Mouse (Mus musculus): Measurements from ENCODE around the gene Tenm3. TPM values are rescaled to one million over a fixed set of nuclear protein-coding genes. Genes with fewer than 3 reads are reported as not detected.

Tenm3 gene
- polyA plus RNA-seq, 2 experiments = 2.2 to 3.1 TPM

DNA sequence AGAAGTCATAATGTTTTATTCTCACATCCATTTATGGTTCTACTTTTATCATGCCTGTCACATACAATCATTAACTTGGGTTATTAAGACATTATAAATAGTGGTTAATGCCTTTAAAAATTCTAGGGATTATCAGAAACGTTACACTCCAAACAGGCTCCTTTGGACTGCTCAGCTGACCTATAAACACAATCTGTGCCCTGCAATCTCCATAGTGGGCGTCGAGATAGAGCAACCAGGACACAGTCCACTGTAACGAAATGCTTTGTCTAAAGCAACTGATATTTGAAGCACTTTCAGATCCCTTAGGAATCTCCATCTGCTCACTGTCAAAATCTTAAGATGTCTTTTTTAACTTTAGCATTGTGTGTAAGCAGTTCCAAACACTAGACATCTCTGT, 207.9 kb downstream of the Tenm3 start:
- TF ChIP-seq EP300 (IDR thresholded peaks at IDR 0.05; ENCODE audit: low read depth) (no peak), CTCF (IDR thresholded peaks at IDR 0.05; ENCODE audit: low read depth) (no peak)
- ATAC-seq (ENCODE audit: insufficient read depth) (no peak), DNase-seq (ENCODE audit: low read depth in 3 of 3, low spot score in 3 of 3) (no peak)
- no peak overlapping the region for H3K4me2 ChIP-seq (ENCODE audit: low read depth)
- H3K36me3 ChIP-seq (replicated peaks; ENCODE audit: control insufficient read depth, insufficient read depth, low read depth) = no peaks in the 10 kb centered on the region
- no peaks in the 10 kb centered on the region for H3K9me3 ChIP-seq (ENCODE audit: control insufficient read depth, low read length)
- H3K4me3 ChIP-seq (ENCODE audit: insufficient read depth in 1 of 2, low read depth in 2 of 2, low read length in 2 of 2) = no peak overlapping the region
- 54% methylated on average over 4 of the region's 4 CpGs for WGBS (ENCODE audit: insufficient replicate concordance)
- no peak overlapping the region for H3K9ac ChIP-seq (replicated peaks)
- H3K27me3 ChIP-seq (ENCODE audit: control insufficient read depth, insufficient read depth, low read length) = no peaks in the 10 kb centered on the region
- no peak overlapping the region for H3K27ac ChIP-seq
- H3K4me1 ChIP-seq (replicated peaks; ENCODE audit: control insufficient read depth in 2 of 2, insufficient read depth in 2 of 2, low read length in 1 of 2) = no peaks in the 10 kb centered on the region

DNA sequence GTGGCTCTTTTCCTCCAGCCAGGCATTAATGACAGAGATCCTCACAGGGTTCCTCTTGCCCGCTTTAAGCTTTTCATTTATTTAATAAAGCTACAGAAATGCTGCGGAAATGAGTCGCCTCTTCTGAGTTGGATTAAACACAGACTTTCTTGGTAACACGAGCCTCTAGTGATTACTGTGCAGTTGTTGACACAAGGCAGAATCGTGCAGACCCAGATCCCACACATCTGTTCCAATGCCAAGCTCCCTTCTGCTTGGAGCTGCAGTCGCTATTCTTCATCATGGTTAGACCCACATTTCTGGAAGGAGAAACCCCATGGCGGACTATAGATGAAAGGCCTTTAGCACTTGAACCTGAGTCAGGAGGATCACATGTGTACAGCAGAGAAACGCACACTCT, 210.3 kb downstream of the Tenm3 start:
- 62% methylated on average over 8 of the region's 8 CpGs for WGBS (ENCODE audit: insufficient replicate concordance)
- DNase-seq (ENCODE audit: low read depth in 3 of 3, low spot score in 3 of 3) (no peak), ATAC-seq (ENCODE audit: insufficient read depth) (no peak)
- Histone ChIP-seq H3K4me1 (replicated peaks; ENCODE audit: control insufficient read depth in 2 of 2, insufficient read depth in 2 of 2, low read length in 1 of 2) (no peaks in the 10 kb centered on the region), H3K27ac (no peak overlapping the region), H3K9ac (replicated peaks) (no peak overlapping the region), H3K27me3 (ENCODE audit: control insufficient read depth, insufficient read depth, low read length) (no peaks in the 10 kb centered on the region), H3K36me3 (replicated peaks; ENCODE audit: control insufficient read depth, insufficient read depth, low read depth) (no peaks in the 10 kb centered on the region), H3K4me3 (ENCODE audit: insufficient read depth in 1 of 2, low read depth in 2 of 2, low read length in 2 of 2) (no peak overlapping the region), H3K4me2 (ENCODE audit: low read depth) (no peak overlapping the region), H3K9me3 (ENCODE audit: control insufficient read depth, low read length) (no peaks in the 10 kb centered on the region)
- TF ChIP-seq CTCF (IDR thresholded peaks at IDR 0.05; ENCODE audit: low read depth) (no peak), EP300 (IDR thresholded peaks at IDR 0.05; ENCODE audit: low read depth) (no peak)

DNA sequence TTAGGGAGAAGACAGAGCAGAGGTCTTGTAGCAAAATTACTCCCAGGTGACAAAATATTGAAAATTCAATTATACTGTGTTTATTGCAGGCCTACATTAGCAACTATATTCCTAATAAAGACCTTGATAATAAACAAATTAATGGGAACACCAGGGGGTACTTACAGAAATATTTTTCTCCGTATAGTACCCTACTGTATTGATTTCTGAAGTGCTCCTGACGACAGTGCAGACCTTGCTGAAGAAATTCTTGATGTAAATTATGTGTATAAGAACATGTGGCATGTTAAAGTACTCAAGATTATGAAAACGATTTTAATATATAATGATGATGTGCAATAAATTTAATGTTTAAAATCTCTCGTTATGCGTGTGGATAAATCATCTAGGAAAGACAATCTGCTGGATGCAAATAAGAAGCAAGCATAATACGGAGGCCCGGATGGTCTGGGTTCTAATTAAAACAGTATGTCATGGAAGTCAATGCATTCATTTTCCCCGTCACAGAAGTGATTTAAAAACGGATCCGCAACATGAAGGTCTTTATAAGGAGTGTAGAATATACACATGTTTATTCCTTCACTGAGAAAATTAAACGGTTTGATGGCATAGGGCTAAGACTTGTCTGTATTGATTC, 221.1 kb downstream of the Tenm3 start:
- Histone ChIP-seq H3K27me3 (ENCODE audit: control insufficient read depth, insufficient read depth, low read length) (no peaks in the 10 kb centered on the region), H3K9ac (replicated peaks) (no peak overlapping the region), H3K4me1 (replicated peaks; ENCODE audit: control insufficient read depth in 2 of 2, insufficient read depth in 2 of 2, low read length in 1 of 2) (no peaks in the 10 kb centered on the region), H3K4me3 (ENCODE audit: insufficient read depth in 1 of 2, low read depth in 2 of 2, low read length in 2 of 2) (no peak overlapping the region), H3K9me3 (ENCODE audit: control insufficient read depth, low read length) (no peaks in the 10 kb centered on the region), H3K36me3 (replicated peaks; ENCODE audit: control insufficient read depth, insufficient read depth, low read depth) (no peaks in the 10 kb centered on the region), H3K27ac (no peak overlapping the region), H3K4me2 (ENCODE audit: low read depth) (no peak overlapping the region)
- WGBS (ENCODE audit: insufficient replicate concordance) = 69% methylated on average over 11 of the region's 11 CpGs
- ATAC-seq (ENCODE audit: insufficient read depth) = no peak
- no peak for TF ChIP-seq EP300 (IDR thresholded peaks at IDR 0.05; ENCODE audit: low read depth)
- no peak for TF ChIP-seq CTCF (IDR thresholded peaks at IDR 0.05; ENCODE audit: low read depth)
- no peak for DNase-seq (ENCODE audit: low read depth in 3 of 3, low spot score in 3 of 3)

DNA sequence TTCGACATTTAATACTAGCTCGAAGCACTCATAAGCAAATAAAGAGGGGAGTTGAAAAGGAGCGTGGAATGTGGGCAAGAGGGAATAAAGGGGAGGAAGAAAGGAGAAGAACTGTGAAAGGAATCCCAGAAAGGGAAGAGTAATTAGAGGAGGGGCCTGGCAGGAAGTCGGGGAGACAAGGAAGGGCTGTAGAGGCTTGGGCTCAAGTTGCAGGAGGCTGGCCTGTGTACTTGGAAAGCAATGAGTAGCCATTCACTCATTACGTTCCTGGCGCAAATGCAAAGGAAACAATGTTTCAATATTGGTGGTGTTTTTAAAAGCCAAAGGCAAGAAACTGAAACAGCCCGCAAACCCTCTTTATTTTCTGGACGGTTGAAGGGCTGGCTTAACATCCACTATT, 228.7 kb downstream of the Tenm3 start:
- WGBS (ENCODE audit: insufficient replicate concordance) = 42% methylated on average over 8 of the region's 8 CpGs
- no peak for ATAC-seq (ENCODE audit: insufficient read depth)
- Histone ChIP-seq H3K27ac (no peak overlapping the region), H3K9me3 (ENCODE audit: control insufficient read depth, low read length) (no peaks in the 10 kb centered on the region), H3K4me1 (replicated peaks; ENCODE audit: control insufficient read depth in 2 of 2, insufficient read depth in 2 of 2, low read length in 1 of 2) (no peaks in the 10 kb centered on the region), H3K27me3 (ENCODE audit: control insufficient read depth, insufficient read depth, low read length) (no peaks in the 10 kb centered on the region), H3K9ac (replicated peaks) (no peak overlapping the region), H3K4me3 (ENCODE audit: insufficient read depth in 1 of 2, low read depth in 2 of 2, low read length in 2 of 2) (no peak overlapping the region), H3K4me2 (ENCODE audit: low read depth) (no peak overlapping the region), H3K36me3 (replicated peaks; ENCODE audit: control insufficient read depth, insufficient read depth, low read depth) (no peaks in the 10 kb centered on the region)
- TF ChIP-seq CTCF (IDR thresholded peaks at IDR 0.05; ENCODE audit: low read depth) = no peak
- TF ChIP-seq EP300 (IDR thresholded peaks at IDR 0.05; ENCODE audit: low read depth) = no peak
- no peak for DNase-seq (ENCODE audit: low read depth in 3 of 3, low spot score in 3 of 3)

DNA sequence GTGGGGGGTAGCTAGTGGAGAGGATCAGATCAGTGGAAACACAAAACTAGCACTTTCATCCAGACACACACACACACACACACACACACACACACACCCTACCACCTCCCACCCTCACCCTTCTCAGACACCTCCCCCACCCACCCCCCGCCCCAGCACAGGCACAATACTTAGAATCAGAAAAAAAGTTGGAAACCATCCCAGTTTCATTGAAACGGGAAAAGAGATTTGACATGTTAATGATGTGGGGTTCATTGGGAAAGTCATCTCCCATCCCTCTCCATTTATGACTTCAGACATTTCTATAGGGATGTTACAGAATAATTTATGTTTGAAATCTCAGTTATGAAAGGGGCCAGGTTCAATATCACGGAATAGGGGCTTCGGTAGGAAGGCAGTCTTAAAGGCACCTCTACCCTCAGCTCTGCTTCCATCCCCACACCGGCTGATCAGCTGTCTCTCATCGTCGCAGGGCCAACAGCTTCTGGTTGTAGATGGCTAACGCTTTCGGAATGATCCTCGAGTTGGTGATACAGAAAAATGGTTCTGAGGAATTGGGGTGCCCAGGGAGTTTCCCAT, 231.7 kb downstream of the Tenm3 start:
- TF ChIP-seq CTCF (IDR thresholded peaks at IDR 0.05; ENCODE audit: low read depth) (no peak), EP300 (IDR thresholded peaks at IDR 0.05; ENCODE audit: low read depth) (no peak)
- 70% methylated on average over 10 of the region's 10 CpGs for WGBS (ENCODE audit: insufficient replicate concordance)
- Histone ChIP-seq H3K27ac (no peak overlapping the region), H3K4me2 (ENCODE audit: low read depth) (no peak overlapping the region), H3K9ac (replicated peaks) (no peak overlapping the region), H3K27me3 (ENCODE audit: control insufficient read depth, insufficient read depth, low read length) (no peaks in the 10 kb centered on the region), H3K9me3 (ENCODE audit: control insufficient read depth, low read length) (no peaks in the 10 kb centered on the region), H3K36me3 (replicated peaks; ENCODE audit: control insufficient read depth, insufficient read depth, low read depth) (no peaks in the 10 kb centered on the region), H3K4me1 (replicated peaks; ENCODE audit: control insufficient read depth in 2 of 2, insufficient read depth in 2 of 2, low read length in 1 of 2) (no peaks in the 10 kb centered on the region), H3K4me3 (ENCODE audit: insufficient read depth in 1 of 2, low read depth in 2 of 2, low read length in 2 of 2) (no peak overlapping the region)
- DNase-seq (ENCODE audit: low read depth in 3 of 3, low spot score in 3 of 3) (no peak), ATAC-seq (ENCODE audit: insufficient read depth) (no peak)
